Mouse (Mus musculus) olfactory bulb, adult 2 months (tissue): ENCODE data around the gene Ppfibp2.

Source experiments
- CTCF ChIP-seq: fragments of 200-500 bp; IDR thresholded peaks from 2 replicates; pipeline ENCODE4 v1.5.1; 2012; ENCODE audit warnings: low read depth, mild to moderate bottlenecking, low read length, moderate library complexity; ENCODE audit not compliant: insufficient read depth
- POLR2A ChIP-seq: fragments of 200-500 bp; IDR thresholded peaks from 2 replicates; pipeline ENCODE4 v1.6.1; 2012; ENCODE audit warnings: mild to moderate bottlenecking, low read depth, low read length, moderate library complexity; ENCODE audit not compliant: insufficient read depth

DNA sequence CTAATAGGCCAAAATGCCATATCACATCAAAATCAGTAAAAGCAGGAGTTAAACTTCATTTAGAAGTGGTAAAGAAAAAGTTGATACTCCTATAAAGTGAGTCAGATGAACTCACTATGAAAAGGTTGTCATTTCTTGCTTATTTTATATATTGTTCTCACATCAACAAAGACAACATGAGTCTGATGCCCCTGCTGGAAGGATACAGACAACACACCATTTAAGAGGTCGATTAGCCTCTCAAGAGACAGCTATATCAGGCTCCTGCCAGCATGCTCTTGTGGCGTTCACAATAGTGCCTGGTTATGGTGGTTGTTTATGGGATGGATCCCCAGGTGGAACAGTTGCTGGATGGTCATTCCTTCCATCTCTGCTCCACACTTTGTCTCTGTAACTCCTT lies 138.2 kb downstream of the Ppfibp2 start:
- no peak for TF ChIP-seq CTCF
- no peak for TF ChIP-seq POLR2A
